11 mouse cellular contexts compared by ENCODE assay signal in genomic region chr15:84712566-84713405, GRCm38 (mm10). TPM values are rescaled to one million over a fixed set of nuclear protein-coding genes. Genes with fewer than 3 reads are reported as not detected.
DNase-seq lines count a peak whose midpoint lies in the region; ATAC-seq and TF ChIP-seq lines count a peak whose summit lies in the region.
"Had no signal": no experiment of that assay in that cellular context is flagged by ENCODE, and none has a peak within 500 bp of the region (broad histone marks: within the 10 kb centered on the region; RNA-seq: fewer than 3 reads in every experiment).

No protein-coding gene starts in this region.

- H3K4me3 ChIP-seq in kidney, embryonic 14.5 days (ENCODE audit: low read length), result no peak overlapping the region
- no peak overlapping the region for H3K4me3 ChIP-seq in heart, embryonic 11.5 days (ENCODE audit: low read depth, low read length)
- H3K4me3 ChIP-seq in limb, embryonic 14.5 days (replicated peaks; ENCODE audit: low read length), result no peak overlapping the region

- ATAC-seq in kidney, embryonic 14.5 days (ENCODE audit: low FRiP score, low TSS enrichment), result no peak
- ATAC-seq in heart, embryonic 11.5 days (replicated peaks; ENCODE audit: insufficient number of reproducible peaks, low FRiP score, low TSS enrichment), result no peak
- no peak for ATAC-seq in limb, embryonic 14.5 days (ENCODE audit: low FRiP score, low read depth)

- H3K4me1 ChIP-seq in kidney, embryonic 14.5 days (ENCODE audit: control insufficient read depth, insufficient read depth, low read length), result no peaks in the 10 kb centered on the region; the same call in 1 of the 2 replicates
- peaks cover 12% of the 10 kb centered on the region for H3K4me1 ChIP-seq in heart, embryonic 11.5 days (ENCODE audit: control insufficient read depth, insufficient read depth, low read length)
- H3K4me1 ChIP-seq in limb, embryonic 14.5 days (ENCODE audit: control insufficient read depth, insufficient read depth, low read length), result peaks cover 7% of the 10 kb centered on the region

- H3K36me3 ChIP-seq in kidney, embryonic 14.5 days (ENCODE audit: control insufficient read depth, insufficient read depth, low read length), result no peaks in the 10 kb centered on the region
- H3K36me3 ChIP-seq in heart, embryonic 11.5 days (ENCODE audit: control insufficient read depth, insufficient read depth, low read length), result no peaks in the 10 kb centered on the region
- H3K36me3 ChIP-seq in limb, embryonic 14.5 days (ENCODE audit: control insufficient read depth, insufficient read depth, low read length), result no peaks in the 10 kb centered on the region

- no peak overlapping the region for H3K9ac ChIP-seq in kidney, embryonic 14.5 days (ENCODE audit: low read depth, low read length)
- H3K9ac ChIP-seq in heart, embryonic 11.5 days (ENCODE audit: low read depth, low read length), result no peak overlapping the region
- H3K9ac ChIP-seq in limb, embryonic 14.5 days (ENCODE audit: low read depth, low read length, severe bottlenecking), result no peak overlapping the region

- H3K4me2 ChIP-seq in kidney, embryonic 14.5 days (replicated peaks; ENCODE audit: low read depth, low read length), result no peak overlapping the region
- no peak overlapping the region for H3K4me2 ChIP-seq in heart, embryonic 11.5 days
- no peak overlapping the region for H3K4me2 ChIP-seq in limb, embryonic 14.5 days (replicated peaks; ENCODE audit: low read depth, low read length, severe bottlenecking)

- peak overlapping the region; percentile 10; the same call in 1 of the 2 replicates for H3K27ac ChIP-seq in kidney, embryonic 14.5 days (ENCODE audit: low read depth, low read length)
- H3K27ac ChIP-seq in heart, embryonic 11.5 days (ENCODE audit: low read depth, low read length), result peak overlapping the region; percentile 73
- no peak overlapping the region for H3K27ac ChIP-seq in limb, embryonic 14.5 days (replicated peaks; ENCODE audit: low read depth, low read length)

- DNase-seq in kidney, postnatal 4 days, result no peak
- peak; percentile 64 for DNase-seq in ZHBTc4 (ENCODE audit: low read depth, low spot score)
- peak; percentile 30 for DNase-seq in limb, embryonic 14.5 days (ENCODE audit: low spot score)
- DNase-seq in left cerebral cortex, postnatal 36 days (ENCODE audit: low spot score in 2 of 2), result no peak
- no peak for DNase-seq in right cerebral cortex, postnatal 4 days
- no peak for DNase-seq in urinary bladder, postnatal 14 days (ENCODE audit: low spot score)
- DNase-seq: adrenal gland, adult 2 months; cerebellum, postnatal 25 days; liver had no signal

- intact Hi-C loops in left cerebral cortex, postnatal 36 days (cut with DNase I), result no loop called here

- WGBS in kidney, embryonic 14.5 days, result 61% methylated on average over 14 of the region's 14 CpGs
- 52% methylated on average over 14 of the region's 14 CpGs for WGBS in heart, embryonic 11.5 days (ENCODE audit: insufficient replicate concordance)
- WGBS in limb, embryonic 14.5 days, result 62% methylated on average over 14 of the region's 14 CpGs

- no peaks in the 10 kb centered on the region for H3K27me3 ChIP-seq in kidney, embryonic 14.5 days (ENCODE audit: control insufficient read depth, insufficient read depth, low read length)
- H3K27me3 ChIP-seq in heart, embryonic 11.5 days (ENCODE audit: control insufficient read depth, insufficient read depth, low read length), result no peaks in the 10 kb centered on the region
- no peaks in the 10 kb centered on the region for H3K27me3 ChIP-seq in limb, embryonic 14.5 days (ENCODE audit: control insufficient read depth, insufficient read depth, low read length)

- H3K9me3 ChIP-seq in kidney, embryonic 14.5 days (ENCODE audit: control insufficient read depth, low read length), result no peaks in the 10 kb centered on the region
- H3K9me3 ChIP-seq in heart, embryonic 11.5 days (replicated peaks; ENCODE audit: control insufficient read depth, low read length), result no peaks in the 10 kb centered on the region
- H3K9me3 ChIP-seq in limb, embryonic 14.5 days (ENCODE audit: control insufficient read depth, low read length), result no peaks in the 10 kb centered on the region

- no peak for TF ChIP-seq POLR2A in limb, embryonic 14.5 days (IDR thresholded peaks at IDR 0.05; ENCODE audit: borderline replicate concordance, extremely low read depth, insufficient read depth, insufficient read length)

RNA-seq across cellular contexts. Expression of gene Arhgap8, which starts 7.1 kb away (rescaled TPM):
- polyA plus RNA-seq in kidney, embryonic 14.5 days (2014; fragmentation: Nextera tagmentation; extraction: Ambion mirVana), result 8.7 and 10.2 TPM in 2 replicates
- polyA plus RNA-seq in heart, embryonic 11.5 days (2014; fragmentation: Nextera tagmentation; extraction: Ambion mirVana), result 2.7 TPM in 2 replicates
- 5.2 and 5.4 TPM in 2 replicates for polyA plus RNA-seq in limb, embryonic 14.5 days (2012; rRNA removed)
- polyA plus RNA-seq in limb, embryonic 14.5 days (2014; fragmentation: Nextera tagmentation; extraction: Ambion mirVana), result 7.0 and 8.2 TPM in 2 replicates
- under 1 TPM; 0.74 to 0.75 TPM for total RNA-seq in left cerebral cortex, postnatal 36 days (2021)

RNA-seq across cellular contexts. Expression of gene Prr5, which starts 43.4 kb away (rescaled TPM):
- polyA plus RNA-seq in kidney, embryonic 14.5 days (2014; fragmentation: Nextera tagmentation; extraction: Ambion mirVana), result 27.2 and 34.8 TPM in 2 replicates
- polyA plus RNA-seq in heart, embryonic 11.5 days (2014; fragmentation: Nextera tagmentation; extraction: Ambion mirVana), result 18.0 and 19.9 TPM in 2 replicates
- 41.4 and 52.9 TPM in 2 replicates for polyA plus RNA-seq in limb, embryonic 14.5 days (2012; rRNA removed)
- polyA plus RNA-seq in limb, embryonic 14.5 days (2014; fragmentation: Nextera tagmentation; extraction: Ambion mirVana), result 29.7 and 29.8 TPM in 2 replicates
- 10 to 100 TPM; 11.8 to 12.0 TPM for total RNA-seq in left cerebral cortex, postnatal 36 days (2021)

Comparison
In these comparisons a context has a peak if more than half of its experiments do, and no peak if none do; other contexts are left out.
1. DNase-seq: peak in ZHBTc4 (single experiment) and limb, embryonic 14.5 days (single experiment); none in kidney, postnatal 4 days (0 of 2), left cerebral cortex, postnatal 36 days (0 of 2), right cerebral cortex, postnatal 4 days (single experiment) and urinary bladder, postnatal 14 days (single experiment).